Mouse (Mus musculus) adrenal gland (tissue): ENCODE measurements around the gene Slc5a4b.
"Not testable (repeated sequence)": the region's sequence is repeated elsewhere in the genome, so short reads cannot be mapped to it uniquely, and the experiment has no call there.

Source experiments
- intact Hi-C: fragments of 180-260 bp; cut with DNase I; formaldehyde crosslinking; loops from one replicate; pipeline ENCODE4 v1.15.1; 2025
- long read RNA-seq, 2 experiments: library from polyadenylated mRNA; unstranded; transcript quantifications; one replicate each; pipeline ENCODE4 v2.0.0; 2020; ENCODE audit warnings: borderline replicate concordance in 1 of 2; ENCODE audit not compliant: insufficient replicate concordance in 1 of 2

Slc5a4b gene
- long read RNA-seq, experiment 1: 0 reads
- long read RNA-seq, experiment 2: 0 reads

GRCm38 (mm10) chr10:76110861-76111260 is at the start of gene Slc5a4b:
Gene Slc5a4b (minus strand): TSS chr10:76110961.
- intact Hi-C loops: no loop called here

GRCm38 (mm10) chr10:76158009-76158408 is 47.2 kb upstream of the Slc5a4b start:
- intact Hi-C loops: no loop called here

GRCm38 (mm10) chr10:76157528-76157927 is 46.8 kb upstream of the Slc5a4b start:
- intact Hi-C loops: no loop called here

GRCm38 (mm10) chr10:76155911-76156310 is 45.1 kb upstream of the Slc5a4b start:
- intact Hi-C loops: no loop called here

GRCm38 (mm10) chr10:76147278-76147677 is 36.5 kb upstream of the Slc5a4b start, which contains the start of gene Slc5a4a:
Gene Slc5a4a (plus strand): TSS chr10:76147451.
- intact Hi-C loops: no loop called here

- intact Hi-C loops: no loop called here
Observed at GRCm38 (mm10) chr10:76146846-76147245, 36.1 kb upstream of the Slc5a4b start.

- intact Hi-C loops: loop anchor here (5.0 kb wide), 1 partner anchor 66 kb away; no protein-coding TSS in a partner anchor
Observed at GRCm38 (mm10) chr10:76136318-76136717, 25.6 kb upstream of the Slc5a4b start.

GRCm38 (mm10) chr10:76132506-76132905 is 21.7 kb upstream of the Slc5a4b start:
- intact Hi-C loops: no loop called here

GRCm38 (mm10) chr10:76121495-76121894 is 10.7 kb upstream of the Slc5a4b start:
- intact Hi-C loops: no loop called here

GRCm38 (mm10) chr10:76120124-76120711 is 9.5 kb upstream of the Slc5a4b start:
- intact Hi-C loops: no loop called here

- intact Hi-C loops: no loop called here
Observed at GRCm38 (mm10) chr10:76118741-76119140, 8.0 kb upstream of the Slc5a4b start.

GRCm38 (mm10) chr10:76117966-76118365 is 7.2 kb upstream of the Slc5a4b start:
- intact Hi-C loops: no loop called here

GRCm38 (mm10) chr10:76097368-76097767 is 13.4 kb downstream of the Slc5a4b start:
- intact Hi-C loops: no loop called here

- intact Hi-C loops: no loop called here
Observed at GRCm38 (mm10) chr10:76096580-76096979, 14.2 kb downstream of the Slc5a4b start.

- intact Hi-C loops: not testable (repeated sequence)
Observed at GRCm38 (mm10) chr10:76077008-76077407, 33.8 kb downstream of the Slc5a4b start.

GRCm38 (mm10) chr10:76072080-76072479 is 38.7 kb downstream of the Slc5a4b start:
- intact Hi-C loops: not testable (repeated sequence)

GRCm38 (mm10) chr10:76067674-76068613 is 42.8 kb downstream of the Slc5a4b start:
- intact Hi-C loops: no loop called here

GRCm38 (mm10) chr10:76062439-76062838 is 48.3 kb downstream of the Slc5a4b start:
- intact Hi-C loops: no loop called here

- intact Hi-C loops: no loop called here
Observed at GRCm38 (mm10) chr10:76051860-76052259, 58.9 kb downstream of the Slc5a4b start.

GRCm38 (mm10) chr10:76048967-76049366 is 61.8 kb downstream of the Slc5a4b start:
- intact Hi-C loops: no loop called here

- intact Hi-C loops: no loop called here
Observed at GRCm38 (mm10) chr10:76047182-76047869, 63.4 kb downstream of the Slc5a4b start.

- intact Hi-C loops: no loop called here
Observed at GRCm38 (mm10) chr10:76046754-76047153, 64.0 kb downstream of the Slc5a4b start.
